Mouse (Mus musculus) erythroblast, embryonic 14.5 days (primary cell): Measurements from ENCODE around the gene Camk1d.

Experiments used
- GATA1 ChIP-seq: IDR thresholded peaks from 2 replicates; pipeline ENCODE4 v1.6.1; 2012; ENCODE audit warnings: low read length, inconsistent platforms, mixed read lengths
- TAL1 ChIP-seq: IDR thresholded peaks from 3 replicates; pipeline ENCODE4 v1.6.1; 2012; ENCODE audit warnings: low read length, inconsistent platforms, mixed read lengths

GRCm38 (mm10) chr2:5670146-5670545, 44.2 kb downstream of the Camk1d start:
- TF ChIP-seq GATA1 (no peak), TAL1 (no peak)
